Mouse (Mus musculus): ENCODE measurements around the gene Rnf168. TPM values are rescaled to one million over a fixed set of nuclear protein-coding genes. Genes with fewer than 3 reads are reported as not detected.

The Rnf168 gene
- polyA plus RNA-seq, 1 experiment = 1.4 TPM

- no peak for TF ChIP-seq FLI1 (IDR thresholded peaks at IDR 0.05; ENCODE audit: low read length)
- TF ChIP-seq GATA1 (IDR thresholded peaks at IDR 0.05; ENCODE audit: borderline replicate concordance, low read length) = no peak
- Histone ChIP-seq H3K9me3 (no peaks in the 10 kb centered on the region), H3K4me3 (replicated peaks) (no peak overlapping the region), H3K4me1 (peaks cover 50% of the 10 kb centered on the region), H3K36me3 (replicated peaks; ENCODE audit: low read length) (no peaks in the 10 kb centered on the region), H3K27me3 (replicated peaks) (no peaks in the 10 kb centered on the region)
Measured at GRCm38 (mm10) chr16:32337001-32337400, 59.7 kb downstream of the Rnf168 start.

- Histone ChIP-seq H3K36me3 (replicated peaks; ENCODE audit: low read length) (no peaks in the 10 kb centered on the region), H3K4me1 (peaks cover 57% of the 10 kb centered on the region), H3K9me3 (no peaks in the 10 kb centered on the region), H3K4me3 (replicated peaks) (no peak overlapping the region), H3K27me3 (replicated peaks) (no peaks in the 10 kb centered on the region)
- TF ChIP-seq GATA1 (IDR thresholded peaks at IDR 0.05; ENCODE audit: borderline replicate concordance, low read length) = no peak
- TF ChIP-seq FLI1 (IDR thresholded peaks at IDR 0.05; ENCODE audit: low read length) = no peak
Measured at GRCm38 (mm10) chr16:32340451-32340850, 63.2 kb downstream of the Rnf168 start.

- peaks cover 37% of the 10 kb centered on the region for H3K4me1 ChIP-seq
- peaks cover 1% of the 10 kb centered on the region for H3K36me3 ChIP-seq (replicated peaks; ENCODE audit: low read length)
- H3K9me3 ChIP-seq = no peaks in the 10 kb centered on the region
- TF ChIP-seq FLI1 (IDR thresholded peaks at IDR 0.05; ENCODE audit: low read length) (no peak), GATA1 (IDR thresholded peaks at IDR 0.05; ENCODE audit: borderline replicate concordance, low read length) (no peak)
- peak overlapping the region; percentile 76 for H3K4me3 ChIP-seq (replicated peaks)
- H3K27me3 ChIP-seq (replicated peaks) = no peaks in the 10 kb centered on the region
Measured at GRCm38 (mm10) chr16:32345521-32345920, 68.3 kb downstream of the Rnf168 start.

GRCm38 (mm10) chr16:32350776-32351175, 73.5 kb downstream of the Rnf168 start:
- Histone ChIP-seq H3K4me3 (replicated peaks) (peak overlapping the region; percentile 30), H3K9me3 (no peaks in the 10 kb centered on the region), H3K27me3 (replicated peaks) (no peaks in the 10 kb centered on the region), H3K36me3 (replicated peaks; ENCODE audit: low read length) (peaks cover 43% of the 10 kb centered on the region), H3K4me1 (peaks cover 16% of the 10 kb centered on the region)
- TF ChIP-seq FLI1 (IDR thresholded peaks at IDR 0.05; ENCODE audit: low read length) = no peak
- no peak for TF ChIP-seq GATA1 (IDR thresholded peaks at IDR 0.05; ENCODE audit: borderline replicate concordance, low read length)

Other genes starting within 250 kb of the Rnf168 start
- gene Pak2, start 198.1 kb upstream of the Rnf168 start, polyA plus RNA-seq (2012; ENCODE audit: insufficient read depth, low replicate concordance) = 16.0 and 24.5 TPM in 2 replicates
- 30.0 and 61.3 TPM in 2 replicates for gene Pigx, start 177.7 kb upstream of the Rnf168 start, polyA plus RNA-seq (2012; ENCODE audit: insufficient read depth, low replicate concordance)
- gene Cep19, start 177.7 kb upstream of the Rnf168 start, polyA plus RNA-seq (2012; ENCODE audit: insufficient read depth, low replicate concordance) = 1.6 and 2.0 TPM in 2 replicates
- gene Nrros, start 111.9 kb upstream of the Rnf168 start, polyA plus RNA-seq (2012; ENCODE audit: insufficient read depth, low replicate concordance) = 75.8 and 110 TPM in 2 replicates
- gene Bex6, start 97.6 kb upstream of the Rnf168 start, polyA plus RNA-seq (2012; ENCODE audit: insufficient read depth, low replicate concordance) = 1.3 TPM in 1 of 2 replicates, not detected in the other
- gene Fbxo45, start 30.3 kb upstream of the Rnf168 start, polyA plus RNA-seq (2012; ENCODE audit: insufficient read depth, low replicate concordance) = 0.95 and 2.2 TPM in 2 replicates
- gene Wdr53, start 30.2 kb upstream of the Rnf168 start, polyA plus RNA-seq (2012; ENCODE audit: insufficient read depth, low replicate concordance) = 8.7 TPM in 1 of 2 replicates, not detected in the other
- gene Smco1, start 6.0 kb upstream of the Rnf168 start, polyA plus RNA-seq (2012; ENCODE audit: insufficient read depth, low replicate concordance) = not detected in 2 replicates
- gene Ubxn7, start 54.8 kb downstream of the Rnf168 start, polyA plus RNA-seq (2012; ENCODE audit: insufficient read depth, low replicate concordance) = 0.23 TPM in 1 of 2 replicates, not detected in the other
- 0.83 TPM in 1 of 2 replicates, not detected in the other for gene Tm4sf19, start 123.0 kb downstream of the Rnf168 start, polyA plus RNA-seq (2012; ENCODE audit: insufficient read depth, low replicate concordance)
- not detected in 2 replicates for gene Tctex1d2, start 142.2 kb downstream of the Rnf168 start, polyA plus RNA-seq (2012; ENCODE audit: insufficient read depth, low replicate concordance)
- 14.2 and 47.1 TPM in 2 replicates for gene Pcyt1a, start 153.5 kb downstream of the Rnf168 start, polyA plus RNA-seq (2012; ENCODE audit: insufficient read depth, low replicate concordance)
- gene Slc51a, start 210.4 kb downstream of the Rnf168 start, polyA plus RNA-seq (2012; ENCODE audit: insufficient read depth, low replicate concordance) = not detected in 2 replicates
- 0.20 TPM in 1 of 2 replicates, not detected in the other for gene Zdhhc19, start 218.8 kb downstream of the Rnf168 start, polyA plus RNA-seq (2012; ENCODE audit: insufficient read depth, low replicate concordance)